ENCODE assay signal across 9 mouse cellular contexts in genomic region chr1:75443247-75444024, GRCm38 (mm10). TPM values are rescaled to one million over a fixed set of nuclear protein-coding genes. Genes with fewer than 3 reads are reported as not detected.
A peak's percentile ranks its signal among the peaks of the same experiment; 100 is the strongest.
DNase-seq lines count a peak whose midpoint lies in the region; ATAC-seq and TF ChIP-seq lines count a peak whose summit lies in the region.
"Had no signal": no experiment of that assay in that cellular context is flagged by ENCODE, and none has a peak within 500 bp of the region (broad histone marks: within the 10 kb centered on the region; RNA-seq: fewer than 3 reads in every experiment).

No protein-coding gene starts in this region.

- 22% methylated on average over 13 of the region's 13 CpGs for WGBS in kidney, embryonic 15.5 days
- 14% methylated on average over 13 of the region's 13 CpGs for WGBS in hindbrain, embryonic 12.5 days

- no peaks in the 10 kb centered on the region for H3K9me3 ChIP-seq in kidney, embryonic 15.5 days (replicated peaks)
- H3K9me3 ChIP-seq in hindbrain, embryonic 12.5 days (replicated peaks): no peaks in the 10 kb centered on the region

- DNase-seq in kidney, adult 18-20 months: no peak
- peak; percentile 76 to 83 for DNase-seq in cerebellum, postnatal 14 days
- no peak for DNase-seq in urinary bladder, postnatal 14 days (ENCODE audit: low spot score)
- no peak for DNase-seq in spleen, adult 18-20 months
- DNase-seq in frontal cortex, postnatal 10 days (ENCODE audit: low spot score in 2 of 2): no peak

- H3K27ac ChIP-seq in kidney, embryonic 15.5 days: peak overlapping the region; percentile 7
- peak overlapping the region; percentile 92 for H3K27ac ChIP-seq in hindbrain, embryonic 12.5 days

- no peak for TF ChIP-seq POLR2A in myocyte (IDR thresholded peaks at IDR 0.05; ENCODE audit: insufficient read length, low read depth)

- H3K27me3 ChIP-seq in kidney, embryonic 15.5 days: peaks cover 30% of the 10 kb centered on the region
- peaks cover 22% of the 10 kb centered on the region for H3K27me3 ChIP-seq in hindbrain, embryonic 12.5 days
- no peaks in the 10 kb centered on the region for H3K27me3 ChIP-seq in myocyte (ENCODE audit: control insufficient read depth, insufficient read depth, insufficient read length)

- no peak overlapping the region for H3K4me2 ChIP-seq in kidney, embryonic 15.5 days
- peak overlapping the region; percentile 24 for H3K4me2 ChIP-seq in hindbrain, embryonic 12.5 days (replicated peaks)
- H3K4me2 ChIP-seq in myocyte (ENCODE audit: low read depth): no peak overlapping the region

- peaks cover 26% of the 10 kb centered on the region for H3K36me3 ChIP-seq in kidney, embryonic 15.5 days
- H3K36me3 ChIP-seq in hindbrain, embryonic 12.5 days: peaks cover 7% of the 10 kb centered on the region; the same call in 1 of the 2 replicates
- H3K36me3 ChIP-seq in myocyte (ENCODE audit: control insufficient read depth, insufficient read depth): peaks cover 3% of the 10 kb centered on the region

- no peak overlapping the region for H3ac ChIP-seq in myocyte (ENCODE audit: control insufficient read depth, insufficient read length)

- H3K4me1 ChIP-seq in kidney, embryonic 15.5 days: peaks cover 84% of the 10 kb centered on the region
- H3K4me1 ChIP-seq in hindbrain, embryonic 12.5 days: peaks cover 79% of the 10 kb centered on the region

- no peak for ATAC-seq in kidney, embryonic 15.5 days (replicated peaks; ENCODE audit: low FRiP score)
- ATAC-seq in hindbrain, embryonic 12.5 days (ENCODE audit: low FRiP score): peak; percentile 12; the same call in 1 of the 2 replicates
- ATAC-seq: lung, postnatal 0 days had no signal

- no peak overlapping the region for H3K4me3 ChIP-seq in kidney, embryonic 15.5 days (replicated peaks)
- H3K4me3 ChIP-seq in hindbrain, embryonic 12.5 days: no peak overlapping the region
- no peak overlapping the region for H3K4me3 ChIP-seq in myocyte

- H3K9ac ChIP-seq in kidney, embryonic 15.5 days: no peak overlapping the region
- H3K9ac ChIP-seq in hindbrain, embryonic 12.5 days: peak overlapping the region; percentile 45; the same call in 1 of the 2 replicates

- no peaks in the 10 kb centered on the region for H3K79me2 ChIP-seq in myocyte (ENCODE audit: control insufficient read depth, insufficient read depth)

TF ChIP-seq in myocyte, 11 proteins besides CTCF, POLR2A, EP300 and RAD21:
- no peak for TF ChIP-seq USF1 (IDR thresholded peaks at IDR 0.05; ENCODE audit: low read depth)
- TF ChIP-seq POLR2AphosphoS2 (IDR thresholded peaks at IDR 0.05; ENCODE audit: insufficient read length, low read depth): peak; percentile 7

RNA-seq across cellular contexts. Expression of gene Asic4, which starts 6.8 kb away (rescaled TPM):
- polyA plus RNA-seq in kidney, embryonic 15.5 days (2015; fragmentation: Nextera tagmentation; extraction: Ambion mirVana): 1.5 and 2.1 TPM in 2 replicates
- 18.3 and 19.0 TPM in 2 replicates for polyA plus RNA-seq in hindbrain, embryonic 12.5 days (2016; fragmentation: Nextera tagmentation; extraction: Ambion mirVana)
- 0.28 TPM for polyA plus RNA-seq in myocyte (2012; fragmentation: generic; extraction: Trizol)
- polyA plus RNA-seq: lung, postnatal 0 days had no signal

RNA-seq across cellular contexts. Expression of gene Gmppa, which starts 7.7 kb away (rescaled TPM):
- 74.7 and 78.7 TPM in 2 replicates for polyA plus RNA-seq in kidney, embryonic 15.5 days (2015; fragmentation: Nextera tagmentation; extraction: Ambion mirVana)
- 73.1 and 74.1 TPM in 2 replicates for polyA plus RNA-seq in hindbrain, embryonic 12.5 days (2016; fragmentation: Nextera tagmentation; extraction: Ambion mirVana)
- polyA plus RNA-seq in myocyte (2012; fragmentation: generic; extraction: Trizol): 106 TPM

RNA-seq across cellular contexts. Expression of gene Chpf, which starts 35.7 kb away (rescaled TPM):
- 35.5 and 40.6 TPM in 2 replicates for polyA plus RNA-seq in kidney, embryonic 15.5 days (2015; fragmentation: Nextera tagmentation; extraction: Ambion mirVana)
- 39.2 and 41.5 TPM in 2 replicates for polyA plus RNA-seq in hindbrain, embryonic 12.5 days (2016; fragmentation: Nextera tagmentation; extraction: Ambion mirVana)
- 52.1 TPM for polyA plus RNA-seq in myocyte (2012; fragmentation: generic; extraction: Trizol)

RNA-seq across cellular contexts. Expression of gene Tmem198, which starts 35.9 kb away (rescaled TPM):
- 0.63 and 1.2 TPM in 2 replicates for polyA plus RNA-seq in kidney, embryonic 15.5 days (2015; fragmentation: Nextera tagmentation; extraction: Ambion mirVana)
- polyA plus RNA-seq in hindbrain, embryonic 12.5 days (2016; fragmentation: Nextera tagmentation; extraction: Ambion mirVana): 25.3 and 25.7 TPM in 2 replicates
- 0.78 TPM for polyA plus RNA-seq in myocyte (2012; fragmentation: generic; extraction: Trizol)

Comparison
In these comparisons a context has a peak if more than half of its experiments do, and no peak if none do; other contexts are left out.
1. DNase-seq: peak in cerebellum, postnatal 14 days (2 of 2); none in kidney, adult 18-20 months (single experiment), urinary bladder, postnatal 14 days (single experiment), spleen, adult 18-20 months (0 of 2) and frontal cortex, postnatal 10 days (0 of 2).